Mouse (Mus musculus) neutrophil, adult 59 days (primary cell): ENCODE data around the gene Csnk1g1. TPM values are rescaled to one million over a fixed set of nuclear protein-coding genes. Genes with fewer than 3 reads are reported as not detected.

Source experiments
- total RNA-seq, 2 experiments: library from RNA; stranded (reverse); gene quantifications; 1 replicate in 1 of 2; 2 replicates in 1 of 2; pipeline ENCODE4 v1.2.4; 2023

Csnk1g1 gene
- total RNA-seq = 10 to 100 TPM; 40.7 to 46.4 TPM

GRCm38 (mm10) chr9:65908394-65909300, at the start of gene Csnk1g1, which contains the start of gene Trip4:
Csnk1g1 (plus strand) TSS chr9:65908924.
Trip4 (minus strand) TSS chr9:65908794.

DNA sequence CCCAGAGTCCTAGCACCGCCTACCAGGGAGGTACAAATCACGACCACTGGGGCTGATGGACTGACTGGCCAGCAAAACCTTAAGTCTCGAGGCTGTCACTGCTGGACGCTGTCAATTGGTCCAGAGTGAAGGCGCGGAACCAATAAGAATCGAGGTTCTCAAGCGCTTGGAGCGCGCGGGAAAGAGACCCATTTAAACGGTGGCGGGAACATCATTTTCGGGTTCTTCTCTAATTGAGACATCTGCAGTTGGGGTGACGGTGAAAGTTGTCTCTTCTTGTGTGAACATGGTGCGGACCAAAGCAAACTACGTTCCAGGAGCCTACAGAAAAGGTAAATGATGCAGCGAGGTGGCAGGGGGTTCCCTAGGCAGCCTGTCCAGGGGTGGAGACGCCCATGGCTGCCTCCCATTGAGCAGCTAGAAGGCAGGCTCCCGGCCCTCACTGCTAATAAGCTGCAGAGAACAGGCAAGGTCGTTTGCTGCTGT, 18.5 kb upstream of the Csnk1g1 start, which contains the start of gene Pclaf:
Gene Pclaf (plus strand): TSS at position 95 of the 486 bp plus-strand sequence.

GRCm38 (mm10) chr9:66059583-66060307, 151.0 kb downstream of the Csnk1g1 start, which contains the start of gene Ppib:
Ppib (plus strand) TSS chr9:66060222.

GRCm38 (mm10) chr9:66069583-66069982, 160.9 kb downstream of the Csnk1g1 start, which contains the start of gene Snx22:
Snx22 (minus strand) TSS chr9:66069719.

Other genes with a start within 250 kb of the Csnk1g1 start
- 10 to 100 TPM; 61.8 to 64.5 TPM for gene Oaz2, start 240.9 kb upstream of the Csnk1g1 start, total RNA-seq
- 10 to 100 TPM; 20.5 to 24.3 TPM for gene Zfp609, start 81.4 kb upstream of the Csnk1g1 start, total RNA-seq
- gene Pclaf, start 18.7 kb upstream of the Csnk1g1 start, total RNA-seq = 10 to 100 TPM; 77.4 to 90.4 TPM
- 10 to 100 TPM; 26.9 to 28.4 TPM for gene Trip4, start 130 bp upstream of the Csnk1g1 start, total RNA-seq
- 100 to 1,000 TPM; 182 to 215 TPM for gene Ppib, start 151.3 kb downstream of the Csnk1g1 start, total RNA-seq
- gene Snx22, start 160.8 kb downstream of the Csnk1g1 start, total RNA-seq = under 1 TPM; 0.37 to 0.91 TPM
- gene Snx1, start 217.7 kb downstream of the Csnk1g1 start, total RNA-seq = 10 to 100 TPM; 75.3 to 88.6 TPM
- 10 to 100 TPM; 65.5 to 84.9 TPM for gene Ciao2a, start 217.7 kb downstream of the Csnk1g1 start, total RNA-seq
- 10 to 100 TPM; 14.1 to 18.4 TPM for gene Dapk2, start 249.3 kb downstream of the Csnk1g1 start, total RNA-seq